Mouse (Mus musculus) 3T3-L1 (cell line): ENCODE data around the gene Sgk1.
"Not testable (repeated sequence)": the region's sequence is repeated elsewhere in the genome, so short reads cannot be mapped to it uniquely, and the experiment has no call there.

ENCODE experiments used
- DNase-seq: peaks from one replicate; pipeline ENCODE4 v3.0.0-alpha.2; 2015; ENCODE audit warnings: low read depth, low spot score

Gene Sgk1

DNA sequence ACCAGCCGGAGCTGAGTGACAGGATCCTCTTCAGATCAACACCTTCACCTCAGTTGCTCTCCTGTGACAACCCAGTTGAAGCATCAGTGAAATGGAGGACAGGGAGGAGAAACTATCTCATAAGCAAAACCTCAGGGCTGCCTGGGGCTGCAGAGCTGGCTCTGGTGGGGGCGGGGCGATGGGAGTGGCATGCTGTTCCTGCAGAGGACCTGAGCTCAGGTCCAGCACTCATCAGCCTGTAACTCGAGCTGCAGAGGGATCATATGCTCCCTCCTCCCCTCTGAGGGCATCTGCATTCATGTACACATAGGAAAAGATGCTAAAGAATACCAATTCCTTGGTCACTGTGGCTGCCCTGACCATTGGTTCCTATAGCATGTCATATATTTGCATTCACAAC lies 15.5 kb upstream of the Sgk1 start:
- peak; percentile 19 for DNase-seq

DNA sequence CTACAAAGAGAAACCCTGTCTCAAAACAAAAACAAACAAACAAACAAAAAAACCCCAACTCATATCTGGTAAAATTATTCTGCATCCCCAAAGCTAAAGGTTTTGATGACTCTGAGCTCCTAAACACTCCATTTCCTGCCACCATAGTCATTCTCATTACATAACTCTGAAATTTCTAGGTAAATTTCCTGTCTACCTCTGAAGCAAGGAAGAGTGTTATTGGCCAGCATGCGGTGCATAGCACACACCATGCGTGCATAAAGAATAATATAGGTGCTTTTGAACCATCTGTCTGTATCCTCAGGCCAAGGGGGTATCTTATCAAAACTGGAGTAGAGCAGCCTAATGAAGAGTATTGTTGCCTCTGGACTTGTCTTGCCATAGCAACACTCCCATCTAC lies 13.8 kb upstream of the Sgk1 start:
- no peak for DNase-seq

DNA sequence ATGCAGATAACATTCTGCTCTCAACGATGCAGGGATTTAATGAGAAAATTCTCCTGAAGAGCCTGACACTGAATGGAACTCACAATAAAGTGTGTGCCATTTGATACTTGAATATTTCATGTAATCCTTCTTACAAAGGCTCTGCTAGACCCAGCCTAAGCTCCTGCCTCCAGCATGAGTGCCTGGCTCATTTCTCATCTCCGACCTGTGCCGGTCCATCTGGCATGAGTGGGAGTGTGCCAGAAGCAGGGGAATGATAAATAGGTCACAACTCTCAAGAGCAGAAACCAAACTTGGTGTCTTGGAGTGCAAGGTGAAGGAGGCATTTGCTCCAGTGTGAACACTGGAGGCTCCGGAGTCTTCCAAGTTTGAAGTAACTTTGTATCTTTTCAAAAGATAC lies 13.4 kb upstream of the Sgk1 start:
- DNase-seq: no peak

DNA sequence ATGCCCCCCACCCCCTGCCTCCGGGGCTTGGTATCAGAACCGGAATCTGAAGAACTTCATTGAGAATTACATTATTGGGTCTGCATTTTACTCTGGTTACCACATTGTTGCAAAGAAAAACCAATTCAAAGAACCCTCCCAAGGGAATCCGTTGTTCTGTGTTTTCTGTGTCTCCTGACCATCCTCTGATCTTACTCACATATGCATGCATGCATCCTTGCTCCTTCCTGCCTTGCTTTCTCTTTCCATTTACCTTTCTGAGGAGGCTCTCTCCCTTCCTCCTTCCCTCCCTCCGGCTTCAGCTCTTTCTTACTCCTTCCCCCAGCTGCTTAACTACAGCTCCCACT lies 174 bp upstream of the Sgk1 start:
- no peak for DNase-seq

DNA sequence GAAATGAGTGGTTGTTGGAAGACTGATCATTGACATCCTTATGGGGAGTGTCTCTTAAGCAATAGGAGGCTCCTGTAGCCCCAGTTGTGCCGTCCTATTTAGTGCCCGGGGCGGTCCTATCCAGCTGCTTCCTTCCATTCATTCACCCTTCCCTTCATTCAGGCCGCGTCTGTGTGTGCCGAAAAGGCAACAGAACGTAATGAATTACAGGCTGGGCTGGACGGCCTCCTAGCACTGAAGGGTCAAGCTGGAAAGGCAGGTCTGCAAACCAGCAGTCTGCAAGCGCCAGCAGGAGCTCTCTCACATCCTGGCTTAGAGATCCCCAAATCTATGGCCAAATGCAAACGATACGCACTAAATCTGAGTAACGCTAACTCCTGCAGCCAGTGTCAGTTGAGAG lies 1.6 kb downstream of the Sgk1 start:
- no peak for DNase-seq

DNA sequence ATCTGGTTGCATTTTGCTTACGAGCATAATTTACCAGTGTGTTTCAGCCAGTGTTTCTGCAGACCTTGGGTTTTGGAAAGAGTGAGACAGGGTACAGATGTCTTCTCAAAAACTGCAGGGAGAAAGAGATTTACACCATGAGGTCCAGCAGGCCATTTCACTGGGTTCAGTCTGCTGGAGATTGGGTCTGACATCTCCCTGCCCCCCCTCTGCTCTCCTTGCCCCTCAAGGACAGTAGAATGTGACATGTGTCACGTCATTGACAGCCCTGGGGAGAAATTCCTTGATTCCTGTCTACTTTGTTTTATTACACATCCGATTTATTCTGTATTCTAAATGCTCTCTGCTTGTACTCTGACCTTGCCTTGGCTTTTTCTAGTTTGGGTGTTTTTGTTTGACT lies 2.5 kb downstream of the Sgk1 start:
- DNase-seq: no peak

DNA sequence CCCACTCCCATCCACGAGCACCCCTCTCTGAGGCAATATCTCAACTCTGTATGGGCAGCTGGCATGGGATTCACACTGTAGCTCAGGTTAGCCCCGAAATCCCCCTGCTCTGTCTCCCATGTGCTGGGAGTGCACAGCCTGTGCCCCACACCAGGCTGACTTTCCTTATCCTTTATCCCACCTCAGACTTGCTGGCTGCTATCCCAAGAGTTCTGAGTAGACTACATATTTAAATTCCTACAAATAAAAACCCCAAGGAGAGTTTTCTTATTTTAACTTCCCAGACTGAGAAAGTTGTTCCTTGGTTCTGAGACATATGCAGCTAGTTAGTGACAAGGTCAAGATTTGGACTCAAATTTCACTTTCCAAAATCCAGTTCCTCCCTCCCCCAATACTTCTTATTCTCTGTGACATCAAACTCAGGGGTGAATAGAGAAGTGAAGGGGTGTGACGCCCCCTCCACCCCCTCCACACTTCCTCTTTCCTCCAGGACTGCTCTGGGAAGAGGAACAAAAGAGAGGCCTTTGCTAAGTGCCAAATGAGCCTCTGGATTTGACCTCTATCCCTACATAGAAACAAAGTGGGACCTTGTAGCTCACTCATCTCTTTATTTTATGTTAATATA lies 7.3 kb downstream of the Sgk1 start:
- DNase-seq: peak; percentile 35

DNA sequence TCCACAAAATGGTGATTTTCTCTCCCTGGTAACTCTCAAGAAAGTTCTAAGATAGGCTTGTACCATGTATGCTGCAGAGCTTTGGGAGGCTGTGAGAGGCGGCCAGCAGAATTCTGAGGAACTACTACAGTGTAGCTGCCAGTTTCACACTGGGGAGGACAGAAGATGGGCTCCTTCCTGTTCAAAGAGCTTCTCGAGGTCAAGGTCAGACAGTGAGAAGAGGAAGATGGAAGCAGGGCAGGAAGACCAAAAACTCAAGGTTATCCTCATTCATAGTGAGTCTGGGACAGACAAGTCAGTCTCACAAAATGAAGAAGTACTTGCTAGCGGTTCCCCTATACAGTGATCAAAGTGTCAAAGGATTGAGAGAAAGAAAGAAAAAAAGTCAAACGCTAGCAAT lies 8.3 kb downstream of the Sgk1 start:
- DNase-seq: no peak

DNA sequence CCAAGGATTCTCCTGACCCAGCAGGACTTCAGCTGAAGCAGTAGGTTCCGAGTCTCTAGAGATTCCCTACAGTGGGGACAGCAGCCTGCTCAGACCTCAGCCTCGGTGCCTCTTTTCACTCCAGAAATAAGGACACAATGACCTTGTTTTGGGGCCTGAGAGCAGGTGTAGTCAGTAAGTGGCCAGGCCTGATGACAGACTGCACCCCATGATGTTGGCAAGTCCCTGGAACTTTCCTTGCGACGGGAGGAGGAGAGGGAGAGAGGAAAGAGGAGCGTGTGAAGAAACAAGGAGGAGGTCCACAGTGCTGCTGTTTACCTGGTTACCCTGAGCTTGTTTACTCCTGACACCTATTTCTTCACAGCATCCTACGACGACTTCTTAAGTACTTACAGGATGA lies 9.5 kb downstream of the Sgk1 start:
- no peak for DNase-seq

DNA sequence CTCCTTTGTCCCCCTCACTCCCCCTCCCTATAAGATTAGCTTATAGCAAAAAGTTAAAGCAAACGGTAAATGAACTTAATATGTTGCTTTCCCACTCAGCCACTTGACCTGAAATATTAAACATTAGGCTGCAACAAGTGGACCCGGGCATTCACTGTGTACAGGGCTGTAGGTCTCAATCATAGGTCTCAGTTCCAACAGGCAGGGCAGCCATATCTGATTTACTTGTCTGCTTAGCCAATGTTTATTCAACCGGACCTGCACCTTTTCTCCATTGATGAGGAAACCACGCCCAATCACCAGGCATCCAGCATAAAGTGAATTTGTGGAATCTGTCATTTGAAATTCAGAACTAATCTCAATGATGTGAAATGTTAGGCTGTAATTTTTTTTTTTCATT lies 10.1 kb downstream of the Sgk1 start:
- DNase-seq: no peak

DNA sequence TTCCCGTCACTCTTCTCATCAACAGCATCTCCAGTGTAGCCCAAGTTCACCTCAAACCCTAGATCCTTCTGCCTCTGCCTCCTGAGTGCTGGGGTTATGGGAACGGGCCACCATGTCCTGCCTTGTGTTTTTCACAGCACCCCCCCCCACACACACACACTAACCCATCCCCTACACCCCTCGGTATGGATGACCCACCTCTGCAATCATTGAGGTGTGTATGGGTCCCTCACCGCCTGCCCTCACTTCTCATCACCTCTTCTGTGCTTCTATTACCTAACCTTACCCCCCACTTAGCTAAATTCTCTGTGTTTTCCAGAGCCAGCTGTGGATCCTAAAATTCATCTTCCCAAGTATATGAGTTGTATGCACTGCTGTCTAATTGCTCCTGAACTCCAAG lies 16.4 kb downstream of the Sgk1 start:
- DNase-seq: no peak

DNA sequence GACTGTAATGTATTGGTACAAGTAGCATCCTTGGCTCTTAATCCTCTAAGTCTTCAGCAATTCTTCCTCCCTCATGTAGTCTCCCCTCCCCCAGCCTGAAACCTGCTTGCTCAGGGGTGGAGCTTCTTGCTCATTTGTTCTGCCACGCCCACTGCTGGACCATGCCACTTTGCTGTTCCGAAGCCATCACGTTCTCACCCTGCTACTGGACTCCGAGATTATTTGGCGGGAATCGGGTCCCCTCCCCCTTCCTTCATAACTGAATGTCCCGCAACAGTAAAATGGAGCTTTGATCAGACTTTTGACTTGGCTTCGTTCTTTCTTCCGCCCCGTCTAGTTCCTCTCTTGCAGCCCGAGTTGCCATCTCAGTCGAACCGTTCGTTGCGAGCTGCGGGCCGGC lies 16.9 kb downstream of the Sgk1 start:
- DNase-seq: not testable (repeated sequence)

DNA sequence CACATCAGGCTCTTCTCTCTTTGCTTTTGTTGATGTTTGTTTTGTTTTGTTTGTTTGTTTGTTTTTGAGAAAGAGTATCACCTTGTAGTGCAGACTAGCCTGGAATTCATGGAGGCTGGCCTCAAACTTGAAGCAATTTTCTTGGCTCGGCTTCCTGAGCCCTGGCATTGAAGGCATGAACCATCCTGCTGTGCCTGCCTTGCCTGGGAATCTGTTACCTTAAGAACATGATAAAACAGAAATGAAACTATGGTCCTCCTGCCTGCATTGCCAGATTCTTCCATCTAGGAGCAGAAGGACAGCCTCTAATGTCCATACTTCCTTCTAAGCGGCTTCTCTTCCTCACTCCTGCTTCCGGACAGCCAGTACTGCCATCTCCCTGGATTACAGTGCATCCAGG lies 17.4 kb downstream of the Sgk1 start:
- DNase-seq: no peak

DNA sequence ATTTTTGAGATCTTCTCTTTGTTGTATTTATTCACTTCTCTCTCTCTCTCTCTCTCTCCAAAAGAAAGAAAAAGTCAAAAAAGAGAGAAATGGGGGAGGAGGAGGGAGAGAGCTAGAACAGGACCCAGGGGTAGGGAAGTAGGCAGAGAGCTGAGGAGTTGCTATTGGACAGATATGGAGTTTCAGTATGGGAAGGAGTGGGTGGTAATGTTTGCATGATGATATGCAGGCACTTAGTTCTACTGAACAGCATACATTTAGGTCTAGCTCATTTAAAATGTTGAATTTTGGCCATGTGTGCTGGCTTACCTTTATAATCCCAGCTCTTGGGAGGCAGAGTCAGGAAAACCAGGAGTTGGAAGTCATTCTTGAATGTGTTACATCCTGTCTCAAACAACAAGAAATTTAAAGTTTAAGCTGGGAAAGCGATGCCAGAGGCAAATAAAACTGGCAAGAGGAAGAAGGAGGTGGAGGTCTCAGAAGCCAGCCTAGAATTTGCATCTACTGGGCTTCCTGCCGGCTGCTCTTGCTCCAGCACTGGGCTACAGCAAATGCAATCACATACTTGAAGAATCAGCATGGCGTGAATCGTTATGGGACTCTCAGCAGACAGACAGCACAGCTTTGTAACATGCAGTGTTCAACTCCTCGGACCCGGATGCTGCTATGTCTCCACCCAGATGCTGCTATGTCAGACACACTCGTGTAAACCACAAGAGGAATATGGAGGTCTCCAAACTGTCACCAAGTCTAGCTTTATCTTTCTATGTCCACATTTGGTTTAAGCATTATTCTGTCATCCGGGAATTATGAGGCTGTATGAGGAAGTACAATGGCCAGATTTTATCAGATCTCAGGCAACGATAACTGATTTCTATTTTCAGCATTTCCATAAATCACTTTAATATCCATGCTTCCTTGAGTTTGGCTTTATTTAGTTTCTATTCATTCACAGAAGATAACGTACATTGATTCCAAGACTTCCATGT lies 20.5 kb downstream of the Sgk1 start:
- DNase-seq: no peak

DNA sequence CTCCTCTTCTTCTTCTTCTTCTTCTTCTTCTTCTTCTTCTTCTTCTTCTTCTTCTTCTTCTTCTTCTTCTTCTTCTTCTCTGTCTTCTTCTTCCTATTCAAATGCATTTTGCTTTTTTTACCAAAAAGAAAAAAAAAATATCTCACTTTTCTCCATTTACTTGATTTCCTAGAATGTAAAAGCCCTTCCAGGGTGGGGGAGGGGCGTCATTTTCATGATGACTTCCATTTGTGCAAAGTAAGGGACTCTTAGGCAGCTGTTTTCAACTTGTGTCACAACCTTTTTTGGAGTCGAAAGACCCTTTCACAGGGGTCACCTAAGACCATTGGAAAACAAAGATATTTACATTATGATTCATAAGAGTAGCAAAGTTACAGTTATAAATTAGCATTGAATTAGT lies 22.2 kb downstream of the Sgk1 start:
- no peak for DNase-seq

DNA sequence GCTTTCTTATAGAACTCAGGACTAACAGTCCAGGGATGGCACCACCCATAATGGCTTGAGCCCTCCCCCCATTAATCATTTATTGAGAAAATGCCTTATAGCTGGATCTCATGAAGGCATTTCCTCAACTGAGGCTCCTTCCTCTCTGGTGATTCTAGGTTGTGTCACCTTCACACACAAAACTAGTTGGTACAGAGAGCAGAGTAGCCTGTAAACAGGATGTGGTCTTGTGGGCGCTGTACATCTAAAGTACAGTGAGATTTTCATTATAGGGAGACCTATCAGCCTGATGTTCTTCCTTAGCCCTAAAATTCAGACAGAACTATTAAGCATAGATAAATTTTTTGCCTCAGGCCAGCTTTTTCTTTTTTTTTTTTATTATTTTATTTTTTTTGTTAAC lies 23.6 kb downstream of the Sgk1 start:
- no peak for DNase-seq

DNA sequence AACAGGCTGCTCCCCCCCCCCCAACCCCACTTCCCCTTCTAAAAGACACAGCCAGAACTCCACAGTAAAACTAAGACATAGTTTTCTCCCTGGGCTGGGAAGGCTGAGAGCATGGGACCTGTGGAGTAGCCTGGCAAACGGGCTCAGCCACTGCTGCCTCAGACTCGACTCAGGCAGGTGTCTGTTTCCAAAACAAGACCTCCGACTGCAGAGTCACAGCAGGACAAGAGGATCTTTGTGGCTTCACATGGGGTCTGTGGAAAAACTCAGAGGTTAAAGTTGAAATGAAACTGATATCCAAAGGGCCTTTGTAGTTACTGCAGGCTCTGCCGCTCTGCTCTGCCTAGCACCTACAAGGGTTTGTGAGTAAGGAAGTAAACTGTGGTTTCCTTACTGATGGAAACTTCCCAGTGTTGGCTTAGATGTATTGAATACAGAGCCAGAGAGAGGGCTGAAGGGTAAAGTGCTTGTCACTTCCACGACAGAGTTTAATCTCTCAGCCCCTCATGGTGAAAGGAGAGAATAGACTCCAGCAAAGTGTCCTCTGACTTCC lies 25.0 kb downstream of the Sgk1 start:
- no peak for DNase-seq

DNA sequence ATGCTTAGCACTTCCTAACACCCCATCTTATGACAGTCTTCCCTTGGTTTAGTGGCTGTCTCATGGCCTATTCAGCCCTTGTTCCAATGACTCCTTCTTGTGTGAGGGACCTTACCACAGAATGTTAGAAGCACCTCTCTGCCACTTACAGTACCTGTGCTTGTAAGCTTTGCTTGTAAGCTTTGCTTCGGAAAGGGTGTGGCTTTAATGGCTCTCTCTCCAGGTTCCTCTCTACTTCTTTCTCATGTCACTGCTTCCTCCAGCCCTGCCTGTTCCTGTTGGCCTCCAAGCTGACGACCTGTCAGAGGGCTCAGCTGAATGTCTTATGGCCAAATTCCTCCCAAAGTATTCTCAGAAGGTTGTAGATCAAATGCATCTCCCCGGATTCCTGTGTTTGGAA lies 25.8 kb downstream of the Sgk1 start:
- DNase-seq: no peak

DNA sequence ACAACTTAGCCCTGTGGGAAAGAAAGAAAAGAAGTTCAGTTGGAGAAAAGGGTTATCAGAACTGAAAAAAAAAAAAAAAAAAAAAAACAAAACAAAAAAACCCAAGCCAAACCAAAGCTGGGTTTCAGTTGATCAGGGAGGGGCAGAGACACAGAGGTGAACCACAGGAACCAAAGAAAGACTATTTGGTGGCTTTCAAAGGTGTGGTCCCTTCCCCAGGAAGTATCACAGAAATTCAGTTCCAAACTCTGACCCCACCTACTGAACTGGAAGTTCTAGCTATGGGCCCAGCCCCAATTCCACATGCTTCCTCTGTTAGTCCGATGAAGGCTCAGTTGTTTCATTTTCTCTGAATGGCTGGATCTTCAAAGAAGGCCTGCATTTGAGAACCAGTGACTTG lies 26.7 kb downstream of the Sgk1 start:
- DNase-seq: no peak

DNA sequence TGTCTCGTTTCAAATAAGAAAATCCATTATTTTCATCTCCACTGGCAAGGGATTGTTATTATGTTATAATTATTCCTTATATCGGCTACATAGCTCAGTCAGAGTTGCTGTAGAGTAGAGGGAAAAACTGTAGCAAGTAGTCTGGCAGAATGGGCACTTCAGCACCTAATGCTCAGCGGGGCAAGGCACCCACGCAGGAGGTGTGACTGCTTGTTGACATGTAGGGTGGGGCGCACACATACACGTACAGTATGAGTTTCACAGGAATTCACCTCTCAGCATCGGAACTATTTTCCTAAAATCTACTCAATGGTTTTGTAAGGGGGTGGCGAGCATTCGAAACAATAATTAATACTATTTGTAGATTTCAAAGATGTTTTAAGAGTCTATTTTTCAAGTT lies 28.4 kb downstream of the Sgk1 start:
- DNase-seq: no peak

DNA sequence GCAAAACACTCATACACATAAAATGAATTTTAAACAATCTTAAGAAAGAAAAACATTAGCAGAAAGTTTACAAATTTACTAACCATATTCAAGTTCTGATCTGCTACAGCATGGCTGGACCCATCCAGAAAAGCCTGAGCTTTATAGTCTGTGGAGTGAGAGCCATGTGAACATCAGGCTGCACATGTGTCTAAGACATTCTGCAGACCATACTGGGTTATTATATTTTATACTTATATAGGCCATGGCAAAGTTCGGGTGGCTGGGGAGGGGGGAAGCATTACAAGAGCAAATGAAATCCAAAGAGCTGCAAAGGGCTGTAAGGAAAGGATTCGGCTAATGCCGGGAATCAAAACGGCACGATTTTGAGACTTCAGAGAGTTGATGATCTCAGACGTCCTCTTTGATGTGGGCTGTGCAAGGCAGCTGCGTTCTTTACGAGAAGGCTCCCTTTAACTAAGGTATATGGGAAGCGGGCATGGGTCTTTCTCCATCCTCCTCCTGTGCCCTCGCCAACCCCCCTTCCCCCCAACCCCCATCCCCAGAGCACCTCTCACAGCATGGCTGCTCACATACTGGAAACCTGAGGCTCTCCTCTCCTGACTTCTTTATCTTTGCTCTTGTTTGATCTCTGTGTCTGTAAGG lies 29.4 kb downstream of the Sgk1 start:
- DNase-seq: no peak

DNA sequence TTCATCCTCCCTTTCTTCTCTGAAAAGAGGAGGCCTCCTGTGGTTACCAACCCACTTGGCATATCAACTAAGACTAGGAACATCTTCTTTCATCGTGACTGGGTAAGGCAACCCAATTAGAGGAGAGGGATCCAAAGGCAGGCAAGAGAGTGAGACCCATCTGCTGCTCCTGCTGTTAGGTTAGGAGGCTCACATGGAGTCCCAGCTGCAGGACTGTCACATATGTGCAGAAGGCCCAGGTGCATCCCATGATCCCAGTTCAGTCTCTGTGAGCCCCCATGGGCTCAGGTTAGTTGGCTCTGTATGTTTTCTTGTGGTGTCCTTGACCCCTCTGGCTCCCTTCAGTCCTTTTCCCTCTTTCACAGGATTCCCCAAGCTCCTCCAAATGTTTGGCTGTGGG lies 32.8 kb downstream of the Sgk1 start:
- no peak for DNase-seq
